Mouse (Mus musculus): ENCODE measurements at regions not wholly inside any gene's neighbourhood (a gene's known extent, or its start where the extent isn't known, plus 50 kb on each side); places are given as distances from the start of the nearest gene placed in this dataset.
"Not testable (repeated sequence)": the region's sequence is repeated elsewhere in the genome, so short reads cannot be mapped to it uniquely, and the experiment has no call there.

DNA sequence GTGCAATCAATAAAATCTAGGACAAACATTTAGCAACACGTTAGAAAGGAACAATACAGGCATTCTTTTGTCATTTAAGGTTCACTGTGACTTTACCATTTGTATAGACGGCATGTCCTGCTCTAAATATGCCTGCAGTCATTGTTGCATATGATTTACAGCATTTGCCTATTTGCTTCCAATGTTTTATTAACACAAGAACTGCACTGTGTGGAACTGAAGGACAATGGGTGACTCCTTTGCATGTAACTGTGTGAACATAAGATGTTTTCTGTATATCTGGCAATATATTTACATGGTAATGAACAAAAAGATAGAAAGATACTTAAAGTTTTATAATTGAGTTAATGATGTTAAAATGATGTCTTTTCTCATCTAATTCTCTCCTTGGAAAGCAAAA lies 57.1 kb downstream of the Pou4f1 start:
- no peak for DNase-seq (ENCODE audit: low spot score)

DNA sequence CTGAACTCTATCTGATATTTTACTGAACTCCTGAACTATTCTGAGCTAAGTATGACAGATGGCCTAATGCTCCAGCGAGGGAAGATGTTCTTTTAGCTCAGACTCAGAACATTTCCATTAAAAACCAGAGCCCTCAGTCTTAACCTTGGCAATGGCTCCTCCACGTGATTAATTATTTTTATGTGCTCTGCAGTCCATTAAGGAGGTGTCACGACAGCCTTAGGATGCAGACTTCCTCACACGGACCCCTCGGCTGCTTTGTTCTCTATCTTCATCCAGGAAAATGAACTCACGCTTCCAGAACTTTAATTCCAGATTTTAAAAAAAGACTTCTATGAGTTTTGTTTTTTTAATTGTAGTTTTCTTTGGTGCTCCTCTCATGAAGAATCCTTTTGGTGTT lies 57.5 kb downstream of the Pou4f1 start:
- no peak for DNase-seq (ENCODE audit: low spot score)

DNA sequence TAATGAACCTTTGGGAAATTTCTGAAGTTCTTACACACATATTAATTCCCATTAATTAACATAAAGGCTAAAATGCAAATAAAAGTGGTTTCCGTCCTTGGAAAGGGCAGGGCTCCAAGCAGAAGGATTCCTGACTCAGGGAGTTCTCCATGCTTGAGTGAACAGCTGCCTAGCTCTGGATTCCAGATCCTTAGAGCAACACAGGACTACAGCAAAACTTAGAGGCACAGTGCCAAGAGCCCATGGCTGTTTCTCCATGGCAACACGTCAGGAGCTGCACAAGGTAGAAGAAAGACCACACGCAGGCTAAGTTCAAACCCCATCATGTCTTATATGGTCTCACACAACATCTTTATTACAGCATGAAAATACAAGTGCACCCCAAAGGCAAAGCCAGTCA lies 61.7 kb downstream of the Pou4f1 start:
- no peak for DNase-seq (ENCODE audit: low spot score)

DNA sequence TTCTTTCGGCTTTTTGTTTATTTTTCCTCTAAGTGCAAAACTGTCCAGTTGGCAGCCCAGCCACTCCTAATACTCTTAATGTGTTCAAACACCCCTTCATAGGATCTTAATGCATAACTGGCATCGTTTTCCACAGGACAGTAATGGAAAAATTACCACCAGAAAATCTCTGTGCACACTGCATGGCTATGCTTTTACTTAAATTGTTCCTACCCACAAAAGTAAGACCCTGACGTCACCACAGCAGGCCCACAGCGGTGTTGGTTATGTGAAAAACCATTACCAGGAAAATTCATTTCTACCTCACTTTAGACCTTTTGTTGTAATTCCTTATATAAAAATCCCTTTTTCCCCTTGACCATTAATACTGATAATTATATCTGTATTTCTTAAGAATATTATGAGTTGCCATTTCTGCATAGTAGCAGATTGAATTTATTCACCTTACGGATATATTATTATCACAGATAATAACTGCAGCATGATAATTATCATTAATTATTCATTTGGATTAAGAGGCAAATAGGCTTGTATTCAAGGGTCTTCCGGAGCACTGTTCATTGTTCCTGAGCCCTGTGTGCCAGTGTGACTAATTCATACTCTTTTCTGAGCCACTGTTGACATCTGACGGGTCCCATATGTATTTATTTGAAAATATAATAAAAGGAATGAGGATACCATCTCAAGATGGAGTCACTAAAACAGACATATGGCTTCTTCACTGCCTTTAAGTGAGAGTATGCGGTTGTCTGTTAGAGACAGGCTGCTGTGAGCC lies 78.3 kb downstream of the Pou4f1 start:
- no peak for DNase-seq (ENCODE audit: low spot score)

DNA sequence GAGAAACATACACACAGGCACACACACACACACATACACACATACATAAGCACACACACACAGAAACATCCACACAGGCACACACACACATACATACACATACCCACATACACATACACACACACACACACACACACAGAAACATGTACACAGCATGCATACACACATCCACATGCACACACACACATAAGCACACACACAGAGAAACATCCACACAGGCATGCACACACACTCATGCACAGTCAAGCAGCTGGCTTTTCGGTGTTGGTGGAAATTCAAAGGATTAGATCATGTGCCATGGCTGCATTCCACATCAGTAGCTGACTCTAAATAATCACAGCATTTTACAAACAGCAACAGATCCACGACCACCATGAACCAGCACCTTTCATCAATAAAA lies 78.9 kb downstream of the Pou4f1 start:
- no peak for DNase-seq (ENCODE audit: low spot score)

DNA sequence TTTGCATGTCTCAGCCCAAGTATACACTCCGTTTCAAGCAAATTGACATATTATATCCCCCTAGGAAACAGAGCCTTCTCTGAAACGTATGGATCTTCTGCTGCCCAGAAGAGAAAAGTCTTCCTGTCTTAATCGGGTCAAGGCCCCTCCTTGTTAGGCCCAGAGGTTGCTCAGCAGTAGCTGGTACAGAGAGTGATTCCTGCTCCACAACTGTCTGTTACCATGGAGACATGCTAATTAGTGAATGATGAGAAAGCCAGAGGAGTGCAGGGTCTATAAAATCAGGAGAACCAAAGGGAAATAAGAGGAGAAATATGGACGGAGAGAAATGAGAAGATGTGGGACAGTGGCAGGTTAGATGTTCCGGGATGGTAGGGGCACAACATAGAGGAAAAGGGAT lies 86.8 kb downstream of the Pou4f1 start:
- no peak for DNase-seq (ENCODE audit: low spot score)

DNA sequence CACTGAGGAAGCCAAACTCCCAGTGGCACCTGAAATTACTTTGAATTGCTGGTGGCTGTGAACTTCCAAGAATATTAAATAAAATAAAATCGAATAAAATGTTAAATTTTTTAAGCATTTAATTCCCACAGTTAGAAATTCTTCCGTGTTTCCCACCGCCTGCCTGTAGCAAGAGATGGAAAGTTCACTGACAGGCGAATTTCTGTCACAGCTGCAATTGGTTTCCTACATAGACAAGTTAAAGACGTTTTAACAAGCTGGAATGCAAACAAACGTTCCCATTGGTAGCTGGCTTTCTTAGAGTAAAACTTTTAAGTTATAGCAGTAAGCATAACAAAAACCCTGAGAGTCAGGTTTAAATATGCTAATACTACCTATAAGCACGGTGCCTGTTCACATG lies 95.0 kb downstream of the Pou4f1 start:
- DNase-seq (ENCODE audit: low spot score): no peak

DNA sequence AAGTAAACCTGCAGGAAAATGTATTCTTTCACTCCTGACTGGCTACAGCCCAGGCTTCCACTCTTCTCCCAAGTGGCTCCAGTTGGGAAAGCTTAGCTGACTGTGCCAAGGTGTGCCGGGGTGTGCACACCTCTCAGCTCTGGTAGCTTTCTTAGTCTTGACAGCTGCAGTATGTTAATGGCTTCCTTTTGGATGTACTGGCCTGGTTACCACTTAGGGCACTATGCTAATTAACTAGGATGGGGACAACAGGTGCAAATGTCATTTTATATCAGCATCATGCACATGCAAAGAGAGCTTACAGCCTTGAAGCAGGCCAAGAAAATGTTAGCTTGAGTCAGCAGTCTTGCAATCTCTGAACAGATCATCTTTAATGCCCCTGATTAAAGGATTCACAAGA lies 111.2 kb downstream of the Pou4f1 start:
- no peak for DNase-seq (ENCODE audit: low spot score)

DNA sequence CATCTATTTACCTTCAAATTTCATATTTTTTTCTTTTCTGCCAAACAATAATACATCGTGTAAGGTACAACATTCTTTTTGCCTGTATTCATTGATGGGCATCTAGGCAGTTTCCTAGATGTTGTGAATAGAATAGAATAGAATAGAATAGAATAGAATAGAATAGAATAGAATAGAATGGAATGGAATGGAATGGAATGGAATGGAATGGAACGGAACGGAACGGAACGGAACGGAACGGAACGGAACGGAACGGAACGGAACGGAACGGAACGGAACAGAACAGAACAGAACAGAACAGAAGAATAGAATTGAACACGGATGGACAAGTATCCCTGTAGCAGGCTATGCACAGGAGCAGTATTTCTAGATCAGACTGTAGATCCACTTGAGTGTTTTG lies 131.0 kb downstream of the Pou4f1 start:
- DNase-seq (ENCODE audit: low spot score): not testable (repeated sequence)

DNA sequence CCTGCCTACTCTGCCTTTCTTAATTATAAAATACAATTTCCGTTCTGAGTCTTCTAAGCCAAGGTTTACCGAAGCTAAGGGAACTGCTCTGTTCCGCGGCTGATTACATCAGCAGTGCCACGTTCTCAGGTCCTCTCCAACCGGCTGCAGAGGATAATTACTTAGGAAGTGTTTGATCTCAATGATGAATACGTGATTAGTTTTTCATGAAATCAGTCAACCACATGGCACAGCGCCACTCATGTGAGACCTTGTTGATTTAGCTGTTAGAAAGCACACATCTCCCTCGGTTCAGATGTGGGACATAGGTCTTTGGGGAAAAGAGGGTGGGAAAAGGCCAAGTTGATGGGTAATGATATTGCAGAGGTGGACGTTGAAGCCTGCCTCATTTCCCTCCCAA lies 141.7 kb downstream of the Pou4f1 start:
- no peak for DNase-seq (ENCODE audit: low spot score)

DNA sequence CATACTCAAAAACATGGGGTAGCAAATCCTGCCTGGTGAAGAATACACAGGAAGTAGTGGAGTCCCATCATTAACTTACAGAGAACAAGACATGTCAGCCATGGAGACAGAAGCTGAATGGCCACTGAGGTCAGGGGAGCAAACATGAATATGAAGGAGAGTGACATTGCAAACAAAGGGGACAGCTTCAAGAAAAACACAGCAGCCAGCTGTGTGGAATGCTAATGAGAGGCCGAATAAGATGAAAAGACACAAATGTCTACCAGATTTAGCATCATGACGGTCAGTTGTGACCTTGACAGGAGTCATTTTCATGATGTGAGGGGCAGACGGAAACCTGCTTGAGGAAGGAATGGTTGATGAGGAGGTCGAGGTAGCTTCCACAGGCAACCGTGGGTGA lies 167.7 kb downstream of the Pou4f1 start:
- no peak for DNase-seq (ENCODE audit: low spot score)

DNA sequence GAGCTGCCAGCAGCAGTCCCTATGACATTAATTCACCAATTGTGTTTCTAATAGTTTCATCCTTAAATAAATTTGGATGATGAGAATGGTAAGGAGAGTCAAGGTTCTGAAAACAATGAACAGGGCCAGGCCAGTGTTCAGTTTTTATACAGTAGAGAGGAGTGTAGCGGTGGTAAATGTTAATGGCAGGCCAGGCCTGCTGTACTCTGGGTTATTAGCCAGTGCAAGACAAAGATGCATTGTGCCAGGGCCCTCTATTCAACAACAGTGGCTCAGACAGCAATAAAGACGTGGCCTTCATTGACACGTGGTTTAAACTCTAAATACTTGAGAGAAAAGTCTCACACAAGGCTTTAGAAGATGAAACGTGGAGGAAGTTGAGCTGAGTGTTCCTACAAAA lies 169.5 kb downstream of the Pou4f1 start:
- no peak for DNase-seq (ENCODE audit: low spot score)

DNA sequence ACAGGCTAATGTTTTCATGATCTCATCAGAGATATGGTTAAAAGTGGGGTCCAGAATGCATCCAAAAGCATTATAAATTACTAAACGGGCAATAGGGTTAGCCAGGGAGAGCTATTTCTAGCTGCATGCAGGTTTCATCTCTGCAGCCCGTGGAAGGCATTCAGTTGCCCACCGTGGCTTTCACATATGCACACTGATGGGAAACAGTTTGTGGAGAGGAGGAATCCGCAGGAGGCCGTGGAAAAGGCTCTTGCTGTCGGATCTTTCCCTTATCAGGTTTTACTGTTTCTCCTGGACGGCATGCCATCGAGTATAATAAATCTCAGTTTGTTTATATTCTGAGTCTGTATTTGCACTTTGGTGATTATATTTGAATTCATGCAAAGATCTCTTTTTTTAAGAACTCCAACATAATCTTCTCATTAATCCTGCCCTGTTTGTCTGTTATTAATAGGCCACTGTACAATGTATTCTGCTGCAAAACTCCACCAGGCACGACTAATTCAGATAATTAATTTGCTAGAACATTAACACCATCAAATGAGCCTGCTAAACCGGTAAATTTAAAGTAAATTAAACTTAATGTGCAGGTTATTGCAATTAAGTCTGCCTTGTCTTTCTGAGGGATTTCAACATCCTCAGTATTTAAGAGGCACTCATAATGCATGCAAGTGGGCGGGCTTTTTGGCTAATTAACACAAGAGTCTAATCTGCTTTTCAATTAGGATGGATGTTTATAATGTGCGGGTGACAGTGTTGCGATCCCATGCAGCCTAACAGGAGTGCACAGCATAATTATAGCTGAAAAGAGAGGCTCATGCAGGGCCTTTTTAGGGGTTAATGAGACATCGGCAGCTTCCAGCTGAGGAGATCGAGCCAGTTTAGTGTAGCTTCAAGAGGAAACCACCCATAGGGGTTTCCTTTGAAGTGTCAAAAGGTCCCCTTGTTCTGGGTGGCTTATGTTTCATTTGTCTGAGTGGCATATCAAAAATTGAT lies 170.2 kb downstream of the Pou4f1 start:
- no peak for DNase-seq (ENCODE audit: low spot score)

DNA sequence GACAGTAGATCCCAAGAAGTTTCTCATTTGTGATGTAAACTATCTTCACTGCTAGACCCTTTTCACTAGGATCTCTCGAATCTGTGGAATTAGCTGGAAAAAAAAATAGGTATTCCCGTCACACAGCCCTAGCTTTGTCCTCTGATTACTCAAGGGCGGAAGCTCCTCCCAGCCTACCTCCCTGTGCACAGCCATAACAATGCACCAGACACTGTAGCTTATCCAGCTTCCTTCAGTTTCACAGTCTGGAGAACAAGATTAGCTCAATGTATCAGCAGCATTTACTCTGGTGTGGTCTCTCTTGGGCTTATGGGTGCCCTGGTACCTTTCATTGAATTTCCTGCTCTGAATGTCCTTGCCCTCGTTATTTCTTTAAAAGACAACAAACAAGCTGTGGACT lies 174.0 kb downstream of the Pou4f1 start:
- no peak for DNase-seq (ENCODE audit: low spot score)

DNA sequence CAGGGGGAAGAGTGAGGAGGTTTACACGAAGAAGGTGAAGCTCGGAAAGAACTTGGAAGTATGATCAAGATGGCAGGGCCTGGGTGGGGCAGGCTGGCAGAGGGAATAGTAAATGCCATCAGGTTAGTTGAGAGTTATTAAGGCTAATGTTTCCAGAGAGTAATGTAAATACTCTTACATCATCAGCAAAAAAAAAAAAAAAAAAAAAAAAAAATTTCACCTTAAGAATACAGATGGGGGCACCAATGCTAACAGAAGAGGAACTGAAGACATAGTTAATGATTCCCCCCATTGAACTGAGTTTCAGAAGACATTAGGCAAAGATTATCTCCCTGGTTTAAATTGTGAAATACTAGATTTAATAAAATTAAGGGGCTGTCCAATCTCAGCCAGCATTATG lies 174.7 kb downstream of the Pou4f1 start:
- DNase-seq (ENCODE audit: low spot score): no peak

DNA sequence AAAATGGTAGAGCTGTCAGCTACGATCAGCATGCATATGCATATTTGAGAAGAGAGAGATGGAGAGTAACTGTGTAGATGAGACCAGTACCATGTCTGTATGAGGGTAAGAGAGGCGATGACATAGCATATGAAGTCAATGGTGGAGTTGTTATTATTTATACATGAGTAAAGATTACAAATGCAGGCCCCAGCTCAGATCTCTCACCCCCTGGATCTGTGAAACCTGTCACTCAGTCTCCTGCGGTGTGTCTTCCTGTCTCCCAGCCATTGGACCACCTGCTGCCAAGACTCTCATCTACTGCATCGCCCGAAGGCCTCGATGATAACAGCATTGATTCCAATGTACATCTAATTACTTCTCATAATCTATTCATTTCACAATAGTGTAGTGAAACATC lies 187.4 kb downstream of the Pou4f1 start:
- DNase-seq (ENCODE audit: low spot score): no peak

DNA sequence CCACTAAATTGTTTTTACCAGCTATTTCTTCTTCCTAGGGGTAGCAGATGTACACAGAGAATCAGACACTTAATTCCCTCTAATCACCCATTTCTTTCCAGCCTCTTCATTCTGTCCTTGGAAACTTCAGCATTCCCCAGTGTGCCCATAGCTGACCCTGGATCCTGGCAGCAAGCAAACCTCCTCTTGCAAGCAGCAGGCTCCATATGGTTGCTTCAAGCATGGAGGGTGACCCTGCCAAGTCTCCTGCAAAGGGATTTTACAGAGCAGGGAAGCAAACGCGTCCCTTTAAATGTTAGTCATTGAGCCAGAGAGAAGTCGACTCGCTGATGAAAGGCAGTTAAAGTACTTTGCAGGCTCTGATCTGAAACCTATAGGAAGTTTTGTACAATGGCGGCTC lies 187.9 kb downstream of the Pou4f1 start:
- no peak for DNase-seq (ENCODE audit: low spot score)

DNA sequence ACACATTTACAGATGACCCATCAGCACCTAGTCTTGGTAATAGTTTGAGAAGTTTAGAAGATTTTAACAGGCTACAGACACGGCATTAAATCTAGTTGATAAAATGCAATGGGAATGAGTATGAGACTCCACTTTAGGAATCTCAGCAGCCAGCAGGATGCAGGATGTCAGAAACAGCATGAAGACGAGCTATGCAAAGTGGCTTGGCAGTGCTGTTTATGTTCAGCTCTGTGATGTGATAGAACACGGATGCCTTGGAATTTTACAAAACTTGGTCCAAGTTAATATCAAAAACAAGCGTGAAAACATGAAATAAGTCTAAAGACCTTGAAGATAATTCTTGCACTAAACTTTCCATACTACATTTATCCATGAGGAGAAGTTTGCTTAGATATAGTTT lies 193.0 kb downstream of the Pou4f1 start:
- no peak for DNase-seq (ENCODE audit: low spot score)

DNA sequence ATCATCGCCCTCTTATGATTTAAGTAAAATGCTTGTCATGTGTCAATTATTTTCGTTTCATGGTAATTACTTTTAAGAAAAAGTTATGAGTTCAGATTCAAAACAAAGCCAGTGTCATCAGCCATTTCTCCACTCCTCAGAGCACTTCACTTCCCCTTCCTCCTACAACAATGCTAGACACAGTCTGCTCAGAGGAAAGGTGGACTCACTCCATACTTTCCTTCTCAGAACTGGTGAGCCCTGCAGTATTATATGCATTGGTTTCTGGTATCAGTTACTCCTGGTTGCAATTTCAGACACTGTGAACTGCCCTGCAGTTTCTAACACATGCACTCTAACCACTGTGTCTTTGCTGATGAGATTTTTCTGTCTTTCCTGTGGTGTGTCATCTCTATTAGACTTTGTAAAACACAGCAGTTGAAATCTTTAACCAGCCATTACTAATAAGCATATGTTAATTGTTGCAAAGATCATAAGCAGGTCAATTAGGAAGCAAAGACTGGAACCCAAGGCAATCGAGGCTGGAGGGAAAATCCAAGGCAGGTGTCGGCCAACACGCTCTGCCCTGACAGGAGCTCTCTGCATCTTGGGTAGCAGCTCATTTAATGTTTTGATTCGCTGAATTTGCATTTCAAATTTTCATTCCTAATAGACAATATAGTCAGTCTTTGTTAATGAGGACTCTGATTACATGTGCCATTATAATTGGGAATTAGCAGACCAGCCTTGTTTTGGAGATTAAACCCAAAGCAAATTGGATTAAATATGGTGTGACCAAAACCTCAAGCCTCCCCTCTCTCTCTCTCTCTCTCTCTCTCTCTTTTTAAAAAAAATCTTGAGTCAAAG lies 202.7 kb downstream of the Pou4f1 start:
- no peak for DNase-seq (ENCODE audit: low spot score)

DNA sequence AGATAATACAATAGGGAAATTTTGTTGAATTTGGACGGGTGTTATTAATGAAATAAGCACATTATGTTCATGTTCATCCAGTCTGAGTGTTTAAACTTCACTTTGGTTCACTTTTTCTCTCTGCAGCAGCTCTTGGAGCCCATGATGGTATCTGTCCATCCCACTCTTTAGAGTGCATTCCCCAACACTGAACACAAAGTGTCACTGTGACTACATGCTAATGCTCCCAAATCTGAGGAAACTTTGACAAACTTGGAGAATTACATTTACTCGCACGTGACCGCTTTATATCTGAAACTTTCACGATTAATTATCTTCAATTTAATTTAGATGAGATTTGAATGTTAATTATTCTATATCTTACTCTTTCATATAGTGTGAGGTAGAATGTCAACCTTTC lies 250.8 kb downstream of the Pou4f1 start:
- no peak for DNase-seq (ENCODE audit: low spot score)

DNA sequence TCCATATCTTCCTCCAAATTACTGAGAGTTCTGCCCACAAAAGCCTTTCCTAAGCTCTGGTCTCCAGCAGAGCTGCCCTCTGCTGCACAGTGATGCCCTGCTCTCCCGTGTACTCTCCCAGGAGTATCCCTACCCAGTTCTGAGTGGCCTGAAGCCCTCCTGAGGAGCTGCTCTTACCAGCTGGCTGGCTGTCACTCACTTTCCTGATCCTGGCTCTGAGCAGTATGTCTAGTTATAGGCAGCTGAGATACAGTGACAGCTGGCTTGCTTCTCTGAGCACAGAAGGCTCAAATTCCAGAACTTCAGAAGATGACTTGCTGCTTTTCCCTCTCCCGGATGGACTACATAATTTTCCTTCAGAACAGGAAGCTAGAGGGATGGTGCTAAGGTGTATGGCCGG lies 257.1 kb downstream of the Pou4f1 start:
- DNase-seq (ENCODE audit: low spot score): no peak

DNA sequence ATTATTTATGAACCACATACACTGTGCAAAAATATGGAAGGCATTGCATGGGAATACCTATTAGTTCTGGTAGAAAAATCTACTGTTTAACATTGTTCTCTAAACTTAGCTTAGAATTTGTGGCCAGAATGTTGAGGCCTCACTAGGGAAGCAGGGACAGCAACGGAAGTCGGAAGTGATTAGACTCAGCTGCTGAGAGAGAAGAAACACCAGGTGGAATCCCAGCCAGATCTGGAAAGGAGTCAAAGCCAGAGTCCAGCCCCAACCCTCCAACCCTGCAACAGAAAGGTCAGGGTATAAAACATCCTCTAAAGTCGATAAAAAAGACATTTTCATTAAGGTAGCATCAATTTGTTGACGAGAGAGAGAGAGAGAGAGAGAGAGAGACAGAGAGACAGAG lies 258.9 kb downstream of the Pou4f1 start:
- DNase-seq (ENCODE audit: low spot score): no peak
